Mouse (Mus musculus) liver, embryonic 14.5 days (tissue): ENCODE data around the gene Ppm1l.

ENCODE experiments used
- CTCF ChIP-seq: IDR thresholded peaks from 2 replicates; pipeline ENCODE4 v1.5.1; 2016; ENCODE audit warnings: antibody characterized with exemption, low read depth, control low read depth
- EP300 ChIP-seq: IDR thresholded peaks from 2 replicates; pipeline ENCODE4 v1.6.1; 2016; ENCODE audit warnings: antibody characterized with exemption, low read depth

GRCm38 (mm10) chr3:69423371-69423770, 106.7 kb downstream of the Ppm1l start:
- TF ChIP-seq CTCF, result no peak
- no peak for TF ChIP-seq EP300
